In genomic region chr11:117029569-117029955, GRCm38 (mm10) we compare ENCODE assay signal across 13 mouse cellular contexts.
DNase-seq lines count a peak whose midpoint lies in the region; ATAC-seq and TF ChIP-seq lines count a peak whose summit lies in the region.
"Had no signal": no experiment of that assay in that cellular context is flagged by ENCODE, and none has a peak within 500 bp of the region (broad histone marks: within the 10 kb centered on the region; RNA-seq: fewer than 3 reads in every experiment).

No protein-coding gene starts in this region.

- peaks cover 44% of the 10 kb centered on the region for H3K4me1 ChIP-seq in midbrain, embryonic 13.5 days (replicated peaks)
- peaks cover 38% of the 10 kb centered on the region for H3K4me1 ChIP-seq in midbrain, embryonic 10.5 days
- H3K4me1 ChIP-seq in forebrain, embryonic 16.5 days (replicated peaks; ENCODE audit: control insufficient read depth, insufficient read depth, low read length) = peaks cover 35% of the 10 kb centered on the region
- peaks cover 28% of the 10 kb centered on the region for H3K4me1 ChIP-seq in midbrain, embryonic 14.5 days (ENCODE audit: control insufficient read depth, insufficient read depth, low read length)

- no peak overlapping the region for H3K4me3 ChIP-seq in midbrain, embryonic 13.5 days (replicated peaks)
- H3K4me3 ChIP-seq in midbrain, embryonic 10.5 days = no peak overlapping the region
- H3K4me3 ChIP-seq in forebrain, embryonic 16.5 days (replicated peaks; ENCODE audit: low read length) = no peak overlapping the region
- H3K4me3 ChIP-seq in midbrain, embryonic 14.5 days (replicated peaks; ENCODE audit: low read depth, low read length) = no peak overlapping the region
- no peak overlapping the region for H3K4me3 ChIP-seq in gastrocnemius, adult 2 months
- H3K4me3 ChIP-seq: intestine, embryonic 15.5 days; limb, embryonic 13.5 days; lung, embryonic 15.5 days had no signal

- H3K9ac ChIP-seq in midbrain, embryonic 13.5 days (replicated peaks) = no peak overlapping the region
- no peak overlapping the region for H3K9ac ChIP-seq in forebrain, embryonic 16.5 days (replicated peaks; ENCODE audit: low read depth, low read length)
- no peak overlapping the region for H3K9ac ChIP-seq in midbrain, embryonic 14.5 days (replicated peaks; ENCODE audit: low read length)
- H3K9ac ChIP-seq: intestine, embryonic 15.5 days; lung, embryonic 15.5 days had no signal

- TF ChIP-seq CTCF in gastrocnemius, adult 2 months (IDR thresholded peaks at IDR 0.05) = no peak

- no peaks in the 10 kb centered on the region for H3K36me3 ChIP-seq in midbrain, embryonic 13.5 days
- H3K36me3 ChIP-seq in midbrain, embryonic 10.5 days = no peaks in the 10 kb centered on the region
- H3K36me3 ChIP-seq in forebrain, embryonic 16.5 days (ENCODE audit: control insufficient read depth, insufficient read depth) = no peaks in the 10 kb centered on the region
- no peaks in the 10 kb centered on the region for H3K36me3 ChIP-seq in midbrain, embryonic 14.5 days (ENCODE audit: control insufficient read depth, insufficient read depth, low read length)
- H3K36me3 ChIP-seq: intestine, embryonic 15.5 days; limb, embryonic 13.5 days; lung, embryonic 15.5 days had no signal

- H3K27me3 ChIP-seq in midbrain, embryonic 13.5 days = no peaks in the 10 kb centered on the region
- H3K27me3 ChIP-seq in midbrain, embryonic 10.5 days (ENCODE audit: low read depth, poor library complexity, severe bottlenecking) = peaks cover 8% of the 10 kb centered on the region
- H3K27me3 ChIP-seq in forebrain, embryonic 16.5 days (replicated peaks; ENCODE audit: control insufficient read depth, insufficient read depth, low read length) = no peaks in the 10 kb centered on the region
- no peaks in the 10 kb centered on the region for H3K27me3 ChIP-seq in midbrain, embryonic 14.5 days (ENCODE audit: control insufficient read depth, insufficient read depth, low read length)
- H3K27me3 ChIP-seq: lung, embryonic 15.5 days had no signal

- WGBS in midbrain, embryonic 13.5 days = 90% methylated on average over 3 of the region's 3 CpGs
- WGBS in midbrain, embryonic 10.5 days = 88% methylated on average over 3 of the region's 3 CpGs
- WGBS in forebrain, embryonic 16.5 days = 85% methylated on average over 3 of the region's 3 CpGs
- WGBS in midbrain, embryonic 14.5 days = 87% methylated on average over 3 of the region's 3 CpGs

- no peak for DNase-seq in midbrain, embryonic 10.5 days (ENCODE audit: low spot score)
- DNase-seq in midbrain, embryonic 14.5 days = no peak
- DNase-seq in retina, postnatal 1 day = no peak
- DNase-seq in cerebellum, postnatal 10 days = no peak
- no peak for DNase-seq in gastrocnemius, adult 2 months
- DNase-seq: adrenal gland, postnatal 25 days; kidney, postnatal 4 days; spleen, adult 18-20 months had no signal

- H3K4me2 ChIP-seq in midbrain, embryonic 13.5 days (replicated peaks) = no peak overlapping the region
- no peak overlapping the region for H3K4me2 ChIP-seq in forebrain, embryonic 16.5 days (ENCODE audit: low read length)
- H3K4me2 ChIP-seq in midbrain, embryonic 14.5 days (ENCODE audit: low read length) = no peak overlapping the region
- H3K4me2 ChIP-seq: intestine, embryonic 15.5 days; limb, embryonic 13.5 days; lung, embryonic 15.5 days had no signal

- H3K9me3 ChIP-seq in midbrain, embryonic 13.5 days = no peaks in the 10 kb centered on the region
- H3K9me3 ChIP-seq in midbrain, embryonic 10.5 days (replicated peaks) = peaks cover 5% of the 10 kb centered on the region; the same call in 1 of the 2 replicates
- no peaks in the 10 kb centered on the region for H3K9me3 ChIP-seq in forebrain, embryonic 16.5 days (ENCODE audit: control insufficient read depth, low read length)
- H3K9me3 ChIP-seq in midbrain, embryonic 14.5 days (ENCODE audit: control insufficient read depth, low read length) = no peaks in the 10 kb centered on the region
- H3K9me3 ChIP-seq: intestine, embryonic 15.5 days; limb, embryonic 13.5 days; lung, embryonic 15.5 days had no signal

- intact Hi-C loops in gastrocnemius, adult 2 months (cut with DNase I) = no loop called here

- peak overlapping the region; percentile 80 for H3K27ac ChIP-seq in midbrain, embryonic 13.5 days
- no peak overlapping the region for H3K27ac ChIP-seq in midbrain, embryonic 10.5 days (replicated peaks)
- H3K27ac ChIP-seq in forebrain, embryonic 16.5 days (ENCODE audit: low read length) = peak overlapping the region; percentile 61
- H3K27ac ChIP-seq in midbrain, embryonic 14.5 days (replicated peaks; ENCODE audit: low read depth, low read length) = peak overlapping the region; percentile 66
- no peak overlapping the region for H3K27ac ChIP-seq in gastrocnemius, adult 2 months
- H3K27ac ChIP-seq: intestine, embryonic 15.5 days; limb, embryonic 13.5 days; lung, embryonic 15.5 days had no signal

- ATAC-seq in midbrain, embryonic 13.5 days = no peak
- no peak for ATAC-seq in forebrain, embryonic 16.5 days
- ATAC-seq in midbrain, embryonic 14.5 days (ENCODE audit: low FRiP score, low TSS enrichment) = no peak
- ATAC-seq: intestine, embryonic 15.5 days had no signal

Comparison
In these comparisons a context has a peak if more than half of its experiments do, and no peak if none do; other contexts are left out.
1. H3K27ac ChIP-seq: peak in midbrain, embryonic 13.5 days (single experiment), forebrain, embryonic 16.5 days (single experiment) and midbrain, embryonic 14.5 days (single experiment); none in midbrain, embryonic 10.5 days (single experiment) and gastrocnemius, adult 2 months (single experiment).